Mouse (Mus musculus): ENCODE data around the gene Clec16a.

Gene Clec16a

DNA sequence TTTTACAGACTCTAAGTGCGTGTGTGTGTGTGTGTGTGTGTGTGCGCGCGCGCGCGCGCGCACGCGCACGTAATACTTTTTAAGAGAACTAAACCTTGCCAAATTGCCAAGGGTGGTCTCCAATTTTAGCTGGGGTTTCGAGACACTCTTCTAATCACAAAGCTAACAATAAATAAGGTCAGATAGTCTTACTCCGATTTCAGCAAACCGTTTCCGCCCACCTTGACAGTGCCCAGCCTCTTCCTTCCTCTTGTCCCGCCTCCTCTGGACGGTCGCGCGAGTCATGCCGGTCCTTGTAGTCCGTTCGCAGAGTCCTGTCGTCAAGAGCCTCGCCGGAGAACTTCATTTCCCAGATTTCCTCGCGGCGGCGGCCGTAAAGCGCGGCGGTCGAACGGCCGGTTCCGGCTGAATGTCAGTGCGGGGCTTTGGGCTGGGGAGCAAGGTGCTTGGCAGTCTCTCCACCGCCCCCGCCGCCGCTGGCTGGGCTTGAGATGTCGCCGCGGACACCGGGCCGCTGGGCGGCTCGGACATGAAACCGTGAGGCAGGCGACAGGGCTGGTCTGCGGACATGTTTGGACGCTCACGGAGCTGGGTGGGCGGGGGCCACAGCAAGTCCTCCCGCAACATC, at the start of gene Clec16a:
Gene Clec16a (plus strand): TSS at position 345 of the 628 bp plus-strand sequence.
- peak; percentile 95 for DNase-seq

- peak; percentile 48 for DNase-seq
These were observed 49.3 kb upstream of the Clec16a start for GRCm38 (mm10) chr16:10495824-10496298.

GRCm38 (mm10) chr16:10498096-10498602, 47.0 kb upstream of the Clec16a start:
- DNase-seq: peak; percentile 69

GRCm38 (mm10) chr16:10499122-10499521, 46.0 kb upstream of the Clec16a start:
- DNase-seq: no peak

DNA sequence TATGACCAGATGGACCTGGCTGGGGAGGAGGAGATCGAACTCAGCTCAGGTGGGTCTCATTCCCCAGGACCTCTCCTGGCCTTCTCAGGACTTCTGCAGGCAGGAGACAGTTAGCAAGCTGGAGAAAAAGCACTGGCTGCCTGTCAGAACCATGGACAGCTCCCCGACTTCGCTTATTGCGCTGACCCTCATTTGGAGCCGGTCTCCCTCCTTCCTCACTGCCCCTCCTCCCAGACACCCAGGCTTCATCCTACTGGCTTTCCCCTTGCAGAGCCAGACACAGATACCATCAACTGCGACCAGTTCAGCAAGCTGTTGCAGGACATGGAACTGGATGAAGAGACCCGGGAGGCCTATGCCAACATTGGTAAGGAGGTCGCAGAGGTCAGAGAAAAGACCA, 43.3 kb upstream of the Clec16a start:
- peak; percentile 43 for DNase-seq

DNA sequence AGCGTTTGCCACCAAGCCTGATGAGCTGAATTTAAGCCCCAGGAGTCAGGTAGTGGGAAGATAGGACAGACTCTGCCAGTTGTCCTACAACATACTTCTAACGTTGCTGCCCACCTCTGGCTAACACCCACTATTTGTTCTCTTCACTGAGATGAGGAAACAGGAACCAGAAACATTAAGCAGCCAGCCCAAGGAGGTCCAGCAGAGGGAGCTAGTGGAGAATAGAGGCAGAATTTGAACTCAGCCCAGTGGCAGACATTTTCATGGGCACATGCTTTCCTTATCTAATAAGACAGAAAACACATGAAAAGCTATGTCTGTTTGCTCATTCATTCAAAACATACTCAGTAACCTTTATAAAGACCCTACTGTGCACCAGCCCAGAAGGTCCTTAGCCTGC, 42.1 kb upstream of the Clec16a start:
- no peak for DNase-seq

DNA sequence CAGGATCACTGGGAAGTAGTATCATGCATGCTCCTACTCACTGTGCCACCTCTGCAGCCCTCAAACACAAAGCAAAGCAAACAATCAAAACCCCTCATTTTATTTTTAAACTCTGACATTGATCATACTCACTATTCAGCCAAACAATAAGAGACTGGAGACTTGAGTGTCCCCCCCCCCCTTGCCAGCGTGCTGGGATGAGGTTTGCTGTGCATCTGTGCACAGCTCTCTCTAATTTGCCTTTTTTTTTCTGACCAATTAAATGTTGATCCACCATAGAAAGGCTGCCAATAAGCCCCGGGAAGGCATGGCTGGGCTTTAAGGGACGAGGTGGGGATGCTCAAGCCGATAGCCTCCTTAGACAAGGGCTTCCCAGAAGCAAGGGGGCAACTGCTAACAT, 37.7 kb upstream of the Clec16a start:
- no peak for DNase-seq

- no peak for DNase-seq
These were observed 36.4 kb upstream of the Clec16a start for GRCm38 (mm10) chr16:10508691-10509090.

GRCm38 (mm10) chr16:10510477-10511133, 34.5 kb upstream of the Clec16a start:
- DNase-seq: no peak

GRCm38 (mm10) chr16:10511134-10511520, 34.0 kb upstream of the Clec16a start:
- DNase-seq: no peak

DNA sequence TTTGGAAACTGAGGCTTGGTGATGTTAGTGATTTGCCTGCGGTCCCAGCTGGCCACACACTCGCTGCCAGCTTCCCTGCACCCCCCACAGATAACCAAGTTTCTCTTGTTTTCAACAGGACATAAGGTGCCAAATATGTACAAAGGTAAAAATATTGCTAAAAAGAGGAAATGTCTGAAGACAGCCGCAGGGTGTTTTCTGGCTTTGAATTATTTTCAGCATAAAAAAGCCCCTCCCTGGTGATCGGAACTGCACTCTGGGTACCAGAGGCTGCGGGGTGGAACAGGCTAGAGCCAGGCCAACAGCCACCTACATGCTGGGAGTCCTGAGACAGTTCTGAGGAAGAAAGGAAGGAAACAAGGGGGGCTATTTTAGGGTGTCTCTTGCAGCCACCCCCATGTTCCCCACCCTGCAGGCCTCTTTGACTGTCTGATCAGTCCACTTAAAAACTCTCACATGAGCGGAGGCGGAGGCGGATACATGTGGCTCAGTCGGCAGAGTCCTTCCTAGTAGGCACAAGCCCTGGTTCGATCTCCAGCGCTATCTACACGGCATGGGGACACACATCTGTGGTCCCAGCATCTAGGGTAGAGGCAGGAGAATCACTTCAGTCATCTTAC, 29.1 kb upstream of the Clec16a start:
- DNase-seq: no peak

GRCm38 (mm10) chr16:10518030-10518429, 27.1 kb upstream of the Clec16a start:
- DNase-seq: no peak

DNA sequence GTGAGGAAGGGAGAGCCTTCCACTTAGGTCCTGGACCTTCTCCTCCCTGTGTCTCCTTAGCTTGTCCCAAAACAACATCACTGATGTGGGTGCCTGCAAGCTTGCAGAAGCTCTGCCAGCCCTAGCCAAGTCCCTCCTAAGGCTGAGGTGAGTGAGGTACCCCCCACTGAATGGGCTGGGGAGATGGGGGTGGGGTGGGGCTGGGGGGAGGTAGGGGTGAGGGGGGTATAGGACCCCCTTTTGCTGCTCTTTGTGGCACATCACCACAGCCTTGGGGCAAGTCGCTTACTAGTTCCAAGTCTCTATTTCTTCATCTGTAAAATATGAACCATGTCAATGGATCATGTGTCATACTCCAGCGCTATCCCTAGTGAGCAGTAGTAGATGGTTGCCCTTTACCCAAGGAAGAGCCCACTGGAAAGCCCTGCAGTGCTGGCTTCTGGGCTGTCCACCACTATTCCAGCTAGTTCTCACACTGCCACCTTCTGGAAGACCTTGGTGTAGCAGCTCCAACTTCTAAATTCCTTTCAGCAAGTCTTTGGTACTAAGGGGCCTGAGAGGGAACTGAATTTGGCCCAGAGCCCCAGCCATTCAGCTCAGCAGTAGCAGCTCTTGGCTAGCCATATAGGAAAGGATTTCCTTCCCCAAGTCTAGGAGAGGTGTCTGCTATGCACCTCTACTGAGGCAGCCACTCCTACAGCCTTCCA, 24.1 kb upstream of the Clec16a start:
- peak; percentile 85 for DNase-seq

GRCm38 (mm10) chr16:10522811-10523210, 22.3 kb upstream of the Clec16a start:
- DNase-seq: peak; percentile 83

- DNase-seq: no peak
These were observed 21.5 kb upstream of the Clec16a start for GRCm38 (mm10) chr16:10523650-10524049.

DNA sequence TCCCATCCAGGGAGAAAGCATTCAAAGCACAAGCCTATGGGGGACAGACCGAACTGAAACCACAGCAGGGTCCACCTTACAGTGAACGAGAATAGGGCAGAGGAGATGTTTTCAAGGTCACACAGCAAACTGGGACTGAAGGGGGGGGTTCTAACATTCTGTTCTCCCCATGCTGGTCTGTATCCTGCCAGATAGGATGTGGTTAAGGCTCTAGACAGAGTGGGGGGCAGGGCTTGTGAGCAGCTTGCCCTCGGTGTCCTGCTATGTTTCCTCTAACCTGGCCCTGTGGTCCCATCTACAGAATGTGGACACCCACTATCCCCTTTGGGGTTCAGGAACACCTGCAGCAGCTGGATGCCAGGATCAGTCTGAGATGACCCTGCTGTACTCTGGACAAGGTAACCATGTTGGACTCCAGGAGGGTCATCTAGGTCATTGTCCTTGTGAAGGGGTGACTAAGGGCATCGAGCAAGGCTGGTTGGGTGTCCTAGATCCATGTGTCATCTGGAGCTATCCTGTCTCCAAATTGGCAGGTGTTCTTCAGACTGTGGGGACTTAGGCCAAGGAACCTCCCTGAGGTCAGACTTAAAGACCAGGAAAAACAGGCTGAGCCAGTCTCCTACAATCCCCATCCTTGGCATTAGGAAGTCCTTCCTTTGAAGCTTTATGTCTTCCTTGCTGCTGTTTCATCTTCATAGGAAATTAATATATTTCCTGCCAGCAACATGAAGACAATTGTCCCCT, 20.1 kb upstream of the Clec16a start:
- no peak for DNase-seq

DNA sequence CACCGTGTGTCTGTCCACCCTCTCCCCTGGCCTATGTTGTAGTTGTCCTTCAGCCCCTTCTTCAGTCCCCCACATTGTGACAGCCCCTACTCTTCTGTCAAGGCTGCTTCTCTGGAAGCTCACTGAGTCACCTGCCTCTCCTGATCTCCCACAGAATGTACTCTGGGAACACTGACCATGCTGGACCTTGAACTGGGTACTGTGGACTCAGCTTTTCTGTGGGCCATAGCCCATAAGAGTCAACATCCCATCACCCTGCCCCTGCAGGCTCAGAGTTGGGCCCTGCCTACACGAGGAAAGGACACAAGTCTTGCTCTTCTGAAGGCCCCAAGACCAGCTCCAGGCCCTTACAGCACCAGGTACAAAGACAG, 19.5 kb upstream of the Clec16a start:
- no peak for DNase-seq

DNA sequence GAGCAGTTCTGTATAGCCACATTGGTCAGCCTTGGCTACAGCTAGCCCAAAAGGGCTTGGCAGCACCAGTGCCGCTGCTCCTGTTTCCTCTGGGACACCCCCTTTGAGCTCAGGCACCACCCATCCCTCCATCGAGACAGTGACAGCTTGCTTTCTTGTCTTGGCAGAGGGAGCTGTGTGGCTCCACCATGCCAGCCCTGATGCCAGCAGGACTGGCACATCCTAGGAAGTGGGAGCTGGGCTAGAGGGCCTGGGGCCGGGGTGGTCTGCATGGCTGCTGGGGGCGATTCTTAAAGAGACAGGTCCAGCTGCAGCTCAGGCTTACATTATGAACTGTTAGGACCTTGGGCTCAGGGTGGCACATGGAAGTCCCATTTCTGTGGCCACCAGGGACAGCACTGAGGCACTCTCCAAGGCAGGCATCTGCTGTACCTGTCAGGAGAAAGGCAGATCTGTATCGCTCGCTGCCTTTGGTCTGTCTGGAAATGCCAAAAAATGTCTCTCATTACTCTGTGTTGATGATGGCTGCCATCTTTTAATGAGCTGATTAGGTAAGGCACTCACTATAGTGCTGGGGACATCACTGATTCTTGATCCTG, 18.0 kb upstream of the Clec16a start:
- DNase-seq: no peak

GRCm38 (mm10) chr16:10528382-10528781, 16.8 kb upstream of the Clec16a start:
- DNase-seq: no peak

GRCm38 (mm10) chr16:10530179-10530578, 15.0 kb upstream of the Clec16a start:
- DNase-seq: no peak

- no peak for DNase-seq
These were observed 11.4 kb upstream of the Clec16a start for GRCm38 (mm10) chr16:10533781-10534180.

DNA sequence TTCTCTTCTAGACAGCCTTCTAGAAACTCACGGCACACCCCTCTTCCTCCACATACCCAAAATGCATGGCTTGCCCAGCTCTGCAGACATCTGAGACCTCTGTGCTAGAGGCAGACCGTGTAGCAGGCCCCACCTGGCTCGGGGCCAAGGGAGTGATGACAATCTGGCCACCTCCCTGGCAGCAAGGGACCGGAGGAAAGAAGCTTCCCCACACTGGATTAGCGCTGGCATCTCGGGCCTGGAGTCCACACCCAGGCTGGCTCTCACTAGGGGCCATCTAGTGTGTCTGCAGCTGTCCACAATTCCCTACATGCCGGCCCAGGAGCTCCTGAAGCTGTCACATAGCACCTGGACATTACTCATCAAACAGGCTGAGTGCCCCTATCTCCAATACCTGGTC, 10.6 kb upstream of the Clec16a start:
- DNase-seq: no peak
